Mouse (Mus musculus) natural killer cell, adult 2 months (primary cell): ENCODE results near the gene Lima1.
"Not testable (repeated sequence)": the region's sequence is repeated elsewhere in the genome, so short reads cannot be mapped to it uniquely, and the experiment has no call there.

Experiments used
- DNase-seq, 2 experiments: peaks; one replicate each; pipeline ENCODE4 v3.0.0; 2022; ENCODE audit warnings: low spot score in 2 of 2

Gene Lima1

GRCm38 (mm10) chr15:99837561-99837960, 37.7 kb downstream of the Lima1 start:
- no peak for DNase-seq

DNA sequence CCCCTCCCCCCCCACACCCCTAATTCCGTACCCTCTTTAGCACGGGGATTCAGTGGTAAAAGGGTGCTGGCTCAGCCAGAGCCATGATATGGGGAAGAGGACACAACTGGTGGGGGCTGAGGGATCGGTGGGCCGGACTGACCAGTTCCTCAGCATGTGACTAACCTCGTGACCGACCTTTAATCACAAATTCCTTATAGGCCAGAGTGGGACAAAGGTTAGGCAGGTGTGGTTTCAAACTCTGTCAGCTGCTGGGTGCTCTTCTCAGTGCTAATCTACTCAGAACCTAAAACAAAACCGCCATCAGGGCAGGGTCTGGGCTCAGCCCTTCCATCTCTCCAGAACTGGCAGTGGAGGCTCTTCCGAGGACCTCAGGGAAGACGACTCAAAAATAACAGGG, 40.1 kb downstream of the Lima1 start:
- DNase-seq = no peak

- DNase-seq = no peak
Observed at GRCm38 (mm10) chr15:99834681-99835080, 40.6 kb downstream of the Lima1 start.

- DNase-seq = no peak
Observed at GRCm38 (mm10) chr15:99833648-99834454, 41.4 kb downstream of the Lima1 start.

DNA sequence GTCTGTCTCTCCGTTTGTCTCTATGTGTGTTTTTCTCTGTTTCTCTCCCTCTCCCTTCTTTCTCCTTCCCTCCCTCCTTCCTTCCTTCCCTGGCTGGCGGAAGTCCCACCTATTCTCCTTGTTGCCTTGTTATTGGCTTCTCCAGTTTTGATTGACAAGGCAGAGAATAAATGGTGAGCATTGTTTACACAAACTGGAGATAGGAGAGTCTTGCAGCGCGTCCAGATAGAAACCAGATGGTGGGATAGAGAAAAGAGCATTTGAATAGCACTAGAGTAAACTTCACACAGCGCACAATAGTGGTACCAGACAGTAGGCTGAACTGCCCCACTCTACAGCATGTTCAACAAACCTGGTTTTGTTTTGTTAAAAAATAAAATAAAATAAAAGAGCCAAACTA, 43.7 kb downstream of the Lima1 start:
- no peak for DNase-seq

GRCm38 (mm10) chr15:99828061-99828460, 47.2 kb downstream of the Lima1 start:
- no peak for DNase-seq

GRCm38 (mm10) chr15:99826210-99826888, 48.9 kb downstream of the Lima1 start:
- no peak for DNase-seq

DNA sequence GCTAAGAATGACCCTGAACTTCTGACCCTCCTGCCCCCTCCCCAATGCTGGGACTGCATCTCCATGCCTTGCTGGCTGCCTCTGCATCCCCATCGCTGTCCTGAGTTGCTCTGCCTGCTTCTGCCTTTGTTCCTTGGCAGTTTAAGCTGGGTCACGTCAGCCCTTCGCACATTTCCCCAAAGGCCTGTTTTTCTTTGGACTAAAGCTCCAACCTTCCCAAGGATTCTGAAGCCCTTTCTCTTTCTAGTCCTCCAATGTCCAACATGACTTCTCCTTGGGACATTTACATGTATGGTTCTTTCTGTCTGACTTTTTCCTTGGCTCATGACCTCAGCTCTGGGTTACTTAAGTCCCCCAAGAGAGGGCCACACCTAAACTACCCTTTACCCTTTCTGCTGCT, 50.0 kb downstream of the Lima1 start:
- no peak for DNase-seq

DNA sequence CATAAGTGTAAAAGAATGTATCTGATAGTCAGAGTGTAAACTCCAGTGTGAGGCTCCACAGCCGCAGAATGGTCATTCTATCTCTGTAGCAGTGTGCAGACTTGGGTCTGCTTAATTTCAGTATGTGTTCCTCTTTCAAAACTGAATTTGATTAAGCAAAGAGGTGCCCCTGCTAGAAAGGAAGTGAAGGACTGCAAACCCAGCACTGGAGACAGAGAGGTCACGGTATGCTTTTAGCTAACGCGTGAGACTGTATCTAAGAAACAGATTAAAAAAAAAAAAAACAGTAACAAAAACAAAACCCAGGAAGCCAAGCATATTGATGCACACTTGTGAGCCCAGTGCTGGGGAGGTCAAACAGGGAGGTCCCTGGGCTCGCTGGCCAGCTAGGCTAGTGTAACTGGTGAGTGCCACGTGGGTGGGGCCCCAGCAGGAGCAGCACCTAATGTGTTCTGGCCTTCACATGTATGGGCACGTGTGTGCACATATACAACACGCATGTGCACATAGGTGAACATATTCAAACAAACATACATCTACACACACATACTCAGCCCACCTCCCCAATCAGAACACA, 51.8 kb downstream of the Lima1 start:
- DNase-seq = no peak

- DNase-seq = not testable (repeated sequence)
Observed at GRCm38 (mm10) chr15:99822501-99822900, 52.8 kb downstream of the Lima1 start.

- no peak for DNase-seq
Observed at GRCm38 (mm10) chr15:99819621-99820279, 55.5 kb downstream of the Lima1 start.

DNA sequence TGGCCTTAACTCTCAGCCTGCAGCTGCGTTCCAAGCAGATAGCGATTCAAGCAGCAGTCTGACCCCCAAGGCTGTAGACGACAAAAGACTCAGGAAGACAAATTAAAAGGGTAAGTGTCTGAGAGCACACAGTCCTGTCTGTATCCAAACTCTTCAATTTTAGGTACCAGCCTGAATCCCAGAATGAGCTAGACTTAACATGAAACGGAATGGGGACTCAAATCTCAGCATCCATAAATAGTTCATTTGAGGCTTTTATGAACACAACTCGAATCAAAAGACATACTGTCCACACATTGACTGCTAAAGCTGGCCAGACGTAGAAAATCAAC, 56.2 kb downstream of the Lima1 start:
- DNase-seq = no peak

- no peak for DNase-seq
Observed at GRCm38 (mm10) chr15:99818321-99819108, 56.7 kb downstream of the Lima1 start.

DNA sequence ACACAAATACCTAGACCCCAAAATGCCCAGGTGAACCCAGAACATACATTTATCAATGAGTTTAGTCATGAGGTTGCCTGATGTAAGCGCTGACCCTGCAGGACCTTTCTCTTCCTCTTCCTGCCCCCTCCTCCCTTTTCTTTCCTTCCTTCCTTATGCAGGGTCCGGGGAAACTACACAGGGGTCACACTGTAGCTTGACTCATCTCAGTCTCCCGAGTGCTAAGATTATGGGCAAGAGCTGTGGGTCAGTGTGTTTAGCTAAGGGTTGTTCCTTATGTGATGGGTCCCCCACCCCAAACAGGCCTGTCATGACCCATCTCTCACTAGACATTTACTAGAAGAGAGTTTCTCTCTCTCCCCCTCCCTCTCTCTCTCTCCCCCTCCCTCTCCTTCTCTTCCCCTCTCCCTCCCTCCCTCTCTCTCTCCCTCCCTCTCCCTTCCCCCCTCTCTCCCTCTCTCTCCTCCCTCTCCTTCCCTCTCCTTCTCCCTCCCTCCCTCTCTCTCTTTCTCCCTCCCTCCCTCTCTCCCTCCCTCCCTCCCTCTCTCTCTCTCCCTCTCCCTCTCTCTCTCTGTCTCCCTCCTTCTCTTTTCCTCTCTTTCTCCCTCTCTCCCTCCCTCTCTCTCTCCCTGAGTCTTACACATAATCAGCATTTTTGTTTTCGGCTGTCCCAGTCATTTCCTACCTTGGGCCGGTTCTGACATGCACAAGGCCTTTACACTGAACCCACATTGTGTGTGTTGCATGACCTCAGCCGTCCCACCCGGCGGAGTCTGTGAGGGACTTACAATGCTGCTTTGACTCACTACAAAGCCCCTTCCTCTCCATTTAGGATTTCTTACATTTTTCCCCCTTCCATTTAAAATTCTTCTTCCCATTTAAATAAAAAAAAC, 57.7 kb downstream of the Lima1 start:
- DNase-seq = no peak

DNA sequence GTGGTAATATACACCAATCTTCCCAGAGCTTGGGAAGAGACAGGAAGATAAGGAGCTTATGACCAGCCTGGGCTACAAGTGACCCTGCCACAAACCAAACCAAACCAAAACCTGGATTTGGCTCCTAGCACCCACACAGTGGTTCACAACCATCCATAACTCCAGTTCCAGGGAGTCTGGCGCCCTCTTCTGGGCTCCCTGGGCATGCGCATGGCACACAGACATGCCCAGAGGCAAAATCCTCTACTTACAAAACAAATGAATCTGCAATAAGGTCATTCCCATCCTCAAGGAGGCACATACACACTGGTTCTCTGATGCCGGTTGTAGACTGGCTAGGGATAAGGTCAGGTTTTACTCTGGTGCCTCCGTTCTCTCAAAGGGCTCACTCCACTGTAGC, 59.3 kb downstream of the Lima1 start:
- no peak for DNase-seq

DNA sequence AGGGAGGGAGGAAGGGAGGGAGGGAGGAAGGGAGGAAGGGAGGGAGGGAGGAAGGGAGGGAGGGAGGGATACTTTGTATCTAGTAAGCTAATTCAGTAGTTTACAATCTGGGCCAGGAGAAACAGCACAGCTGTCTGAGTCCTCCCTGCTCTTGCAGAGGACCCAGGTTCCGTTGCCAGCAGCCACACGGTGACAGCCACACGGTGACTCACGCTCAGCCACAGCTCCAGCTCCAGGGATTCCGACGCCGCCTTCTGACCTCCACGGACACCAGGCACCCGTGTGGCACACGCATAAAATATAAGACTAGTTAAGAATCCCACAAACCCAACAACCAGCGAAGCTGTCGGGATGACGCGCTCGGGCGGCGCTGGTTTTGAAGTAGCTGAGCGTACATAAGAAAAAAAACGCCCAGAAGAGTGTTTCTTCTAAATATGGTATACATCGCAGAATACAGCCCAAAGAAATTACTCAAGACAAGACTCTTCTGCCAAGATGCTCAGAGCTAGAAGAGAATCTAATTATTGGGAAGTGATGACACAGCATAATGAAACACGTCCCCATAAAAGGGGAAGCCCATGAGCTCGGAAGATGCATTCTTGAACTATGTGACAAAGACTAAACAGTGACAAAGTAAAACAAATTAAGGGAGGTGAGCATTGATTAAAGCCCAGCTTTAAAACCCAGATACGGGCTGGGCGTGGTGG, 60.5 kb downstream of the Lima1 start:
- no peak for DNase-seq

GRCm38 (mm10) chr15:99813639-99814038, 61.6 kb downstream of the Lima1 start:
- DNase-seq = no peak

- no peak for DNase-seq
Observed at GRCm38 (mm10) chr15:99812097-99812496, 63.2 kb downstream of the Lima1 start.

DNA sequence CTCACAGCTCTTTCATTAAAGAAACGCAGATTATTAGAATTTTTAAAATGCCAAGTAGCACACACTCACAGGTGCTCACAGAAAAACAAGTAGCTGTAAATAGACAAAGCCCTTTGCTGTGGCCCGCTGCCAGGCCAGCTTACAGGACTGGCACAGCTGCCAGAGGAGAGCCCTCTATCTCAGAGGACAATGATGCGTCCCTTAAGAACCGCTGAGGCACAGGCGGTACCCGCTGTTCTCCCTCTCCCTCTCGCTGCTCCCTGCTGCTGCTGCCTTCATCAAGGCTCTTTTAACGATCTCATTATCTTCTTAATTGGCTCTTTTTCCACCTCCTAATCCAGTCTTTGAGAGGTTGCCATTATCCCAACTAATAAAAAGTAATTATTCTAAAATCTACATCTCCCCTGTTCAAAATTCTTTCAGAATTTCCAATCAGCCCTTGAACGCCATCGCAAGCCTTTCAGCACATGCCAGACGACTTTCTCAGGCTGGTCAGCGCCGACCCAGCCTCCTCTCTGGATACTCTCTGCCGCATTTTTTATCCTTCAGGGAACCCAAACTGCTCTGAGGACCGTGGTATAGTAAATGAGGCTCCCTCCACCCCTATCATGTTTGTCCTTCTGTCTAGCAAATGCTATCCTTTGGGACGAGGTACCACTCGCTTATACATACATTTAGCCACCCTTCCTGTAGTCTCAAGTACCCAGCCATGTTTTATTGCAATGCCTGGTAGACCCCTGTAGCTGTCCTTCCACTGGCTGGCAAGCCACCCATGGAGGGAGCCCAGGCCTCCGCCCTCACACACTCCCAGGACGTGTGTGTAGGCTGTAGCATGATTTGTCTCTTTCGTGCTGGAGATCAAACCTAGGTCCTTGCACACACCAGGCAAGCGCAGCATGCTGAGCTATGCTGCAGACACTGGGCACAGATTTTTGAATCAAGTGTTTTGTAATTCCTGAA, 67.2 kb downstream of the Lima1 start:
- no peak for DNase-seq
